Mouse (Mus musculus): ENCODE data around the gene Akap2.

- TF ChIP-seq CTCF (IDR thresholded peaks at IDR 0.05; ENCODE audit: low read depth) (no peak), EP300 (optimal IDR thresholded peaks at IDR 0.05) (no peak)
These were observed 185.2 kb downstream of the Akap2 start for GRCm38 (mm10) chr4:57902619-57903018.

All from stomach, postnatal 0 days (tissue).